Mouse (Mus musculus) G1E (cell line): Measurements from ENCODE around the gene Slc44a2.

Experiments used
- CTCF ChIP-seq: IDR thresholded peaks from 2 replicates; pipeline ENCODE4 v1.5.1; 2012; ENCODE audit warnings: low read depth, low read length, inconsistent platforms, mixed read lengths
- GATA1 ChIP-seq: IDR thresholded peaks from 2 replicates; pipeline ENCODE4 v1.6.1; 2012; ENCODE audit warnings: borderline replicate concordance, low read length, inconsistent platforms, mixed read lengths
- GATA2 ChIP-seq: IDR thresholded peaks from 2 replicates; pipeline ENCODE4 v1.6.1; 2012; ENCODE audit warnings: low read depth, low read length, inconsistent platforms, borderline replicate concordance
- POLR2AphosphoS5 ChIP-seq: IDR thresholded peaks from 2 replicates; pipeline ENCODE4 v1.6.1; 2012; ENCODE audit warnings: low read depth, low read length, inconsistent platforms; ENCODE audit not compliant: insufficient replicate concordance
- TAL1 ChIP-seq: conservative IDR thresholded peaks from 2 replicates; pipeline ENCODE4 v1.6.1; 2012; ENCODE audit warnings: low read depth, low read length, inconsistent platforms, mixed read lengths

- TF ChIP-seq CTCF (no peak), GATA2 (no peak), TAL1 (no peak), GATA1 (no peak), POLR2AphosphoS5 (no peak)
Measured at GRCm38 (mm10) chr9:21370876-21371275, 50.4 kb downstream of the Slc44a2 start.
